Mouse (Mus musculus) heart, adult 9 months (tissue): ENCODE measurements around the gene Asb3.
"Not testable (repeated sequence)": the region's sequence is repeated elsewhere in the genome, so short reads cannot be mapped to it uniquely, and the experiment has no call there.

Source experiments
- DNase-seq, 2 experiments: peaks; one replicate each; pipeline ENCODE4 v3.0.0; 2022; ENCODE audit warnings: low spot score in 2 of 2

The Asb3 gene

GRCm38 (mm10) chr11:31000028-31000427, 114.8 kb downstream of the Asb3 start:
- DNase-seq = no peak

- no peak for DNase-seq
Measured at GRCm38 (mm10) chr11:31001169-31001908, 116.1 kb downstream of the Asb3 start.

- not testable (repeated sequence) for DNase-seq
Measured at GRCm38 (mm10) chr11:31009668-31010067, 124.5 kb downstream of the Asb3 start.

GRCm38 (mm10) chr11:31017466-31017865, 132.2 kb downstream of the Asb3 start:
- DNase-seq = not testable (repeated sequence)

GRCm38 (mm10) chr11:31034958-31035357, 149.7 kb downstream of the Asb3 start:
- DNase-seq = no peak

GRCm38 (mm10) chr11:31089973-31090372, 204.8 kb downstream of the Asb3 start:
- no peak for DNase-seq

GRCm38 (mm10) chr11:31090478-31090978, 205.3 kb downstream of the Asb3 start:
- DNase-seq = no peak

GRCm38 (mm10) chr11:31099519-31099918, 214.3 kb downstream of the Asb3 start:
- not testable (repeated sequence) for DNase-seq

- no peak for DNase-seq
Measured at GRCm38 (mm10) chr11:31102188-31102587, 217.0 kb downstream of the Asb3 start.

GRCm38 (mm10) chr11:31105364-31105763, 220.1 kb downstream of the Asb3 start:
- no peak for DNase-seq

- not testable (repeated sequence) for DNase-seq
Measured at GRCm38 (mm10) chr11:31126964-31127363, 241.7 kb downstream of the Asb3 start.

GRCm38 (mm10) chr11:31133726-31134125, 248.5 kb downstream of the Asb3 start:
- DNase-seq = not testable (repeated sequence)

- DNase-seq = not testable (repeated sequence)
Measured at GRCm38 (mm10) chr11:31134824-31135223, 249.6 kb downstream of the Asb3 start.

- DNase-seq = not testable (repeated sequence)
Measured at GRCm38 (mm10) chr11:31138394-31138793, 253.2 kb downstream of the Asb3 start.
